Mouse (Mus musculus): ENCODE measurements around the gene Ptpn11.
"Not testable (repeated sequence)": the region's sequence is repeated elsewhere in the genome, so short reads cannot be mapped to it uniquely, and the experiment has no call there.

Ptpn11 gene

GRCm38 (mm10) chr5:121215380-121216125 is 24.4 kb upstream of the Ptpn11 start:
- DNase-seq (ENCODE audit: low read depth, low spot score): peak; percentile 85

- DNase-seq (ENCODE audit: low read depth, low spot score): peak; percentile 52
Observed at GRCm38 (mm10) chr5:121214707-121215106, 23.5 kb upstream of the Ptpn11 start.

GRCm38 (mm10) chr5:121212108-121212507 is 20.9 kb upstream of the Ptpn11 start:
- DNase-seq (ENCODE audit: low read depth, low spot score): peak; percentile 59

GRCm38 (mm10) chr5:121210601-121210924 is 19.4 kb upstream of the Ptpn11 start:
- peak; percentile 32 for DNase-seq (ENCODE audit: low read depth, low spot score)

- DNase-seq (ENCODE audit: low read depth, low spot score): no peak
Observed at GRCm38 (mm10) chr5:121209755-121210600, 18.8 kb upstream of the Ptpn11 start.

GRCm38 (mm10) chr5:121206984-121207383 is 15.8 kb upstream of the Ptpn11 start:
- no peak for DNase-seq (ENCODE audit: low read depth, low spot score)

GRCm38 (mm10) chr5:121206540-121206939 is 15.3 kb upstream of the Ptpn11 start:
- DNase-seq (ENCODE audit: low read depth, low spot score): peak; percentile 17

- not testable (repeated sequence) for DNase-seq (ENCODE audit: low read depth, low spot score)
Observed at GRCm38 (mm10) chr5:121205537-121206130, 14.4 kb upstream of the Ptpn11 start.

- peak; percentile 90 for DNase-seq (ENCODE audit: low read depth, low spot score)
Observed at GRCm38 (mm10) chr5:121204132-121205089, 13.2 kb upstream of the Ptpn11 start, which contains the start of gene Rpl6. Gene Rpl6 (plus strand): TSS chr5:121204481.

- DNase-seq (ENCODE audit: low read depth, low spot score): no peak
Observed at GRCm38 (mm10) chr5:121202467-121202866, 11.3 kb upstream of the Ptpn11 start.

- peak; percentile 73 for DNase-seq (ENCODE audit: low read depth, low spot score)
Observed at GRCm38 (mm10) chr5:121201739-121202138, 10.5 kb upstream of the Ptpn11 start.

- DNase-seq (ENCODE audit: low read depth, low spot score): no peak
Observed at GRCm38 (mm10) chr5:121198376-121198775, 7.2 kb upstream of the Ptpn11 start.

GRCm38 (mm10) chr5:121197337-121197736 is 6.1 kb upstream of the Ptpn11 start:
- DNase-seq (ENCODE audit: low read depth, low spot score): no peak

GRCm38 (mm10) chr5:121196764-121197163 is 5.6 kb upstream of the Ptpn11 start:
- no peak for DNase-seq (ENCODE audit: low read depth, low spot score)

GRCm38 (mm10) chr5:121194173-121194572 is 3.0 kb upstream of the Ptpn11 start:
- DNase-seq (ENCODE audit: low read depth, low spot score): no peak

GRCm38 (mm10) chr5:121191584-121191906 is 348 bp upstream of the Ptpn11 start:
- DNase-seq (ENCODE audit: low read depth, low spot score): no peak

- no peak for DNase-seq (ENCODE audit: low read depth, low spot score)
Observed at GRCm38 (mm10) chr5:121190210-121190835, 874 bp downstream of the Ptpn11 start.

- peak; percentile 33 for DNase-seq (ENCODE audit: low read depth, low spot score)
Observed at GRCm38 (mm10) chr5:121189182-121189581, 2.0 kb downstream of the Ptpn11 start.

- DNase-seq (ENCODE audit: low read depth, low spot score): no peak
Observed at GRCm38 (mm10) chr5:121188265-121188664, 2.9 kb downstream of the Ptpn11 start.

- no peak for DNase-seq (ENCODE audit: low read depth, low spot score)
Observed at GRCm38 (mm10) chr5:121187580-121188001, 3.6 kb downstream of the Ptpn11 start.
